Mouse (Mus musculus) liver, postnatal 0 days (tissue): ENCODE measurements around the gene Sp1. TPM values are rescaled to one million over a fixed set of nuclear protein-coding genes. Genes with fewer than 3 reads are reported as not detected.
A peak's percentile ranks its signal among the peaks of the same experiment; 100 is the strongest.

Experiments
- ATAC-seq: fragments of 200-750 bp; cut with Nextera tagmentation; 2 replicates; pipeline ENCODE4 v1.8.0; 2017; ENCODE audit warnings: mild to moderate bottlenecking, moderate library complexity
- DNase-seq: peaks from one replicate; pipeline ENCODE4 v3.0.0-alpha.2; 2016
- H3K27ac ChIP-seq: fragments of 300-500 bp; sonication (generic); 2 replicates; pipeline ENCODE4 v1.5.1; 2014; ENCODE audit warnings: antibody characterized with exemption, moderate library complexity, mild to moderate bottlenecking, low read depth
- H3K27me3 ChIP-seq: fragments of 300-500 bp; sonication (generic); 2 replicates; pipeline ENCODE4 v1.6.1; 2014; ENCODE audit warnings: low read length, control low read depth, mixed read lengths; ENCODE audit not compliant: insufficient read depth
- H3K36me3 ChIP-seq: fragments of 300-500 bp; sonication (generic); replicated peaks from 2 replicates; pipeline ENCODE4 v1.6.1; 2014; ENCODE audit warnings: mild to moderate bottlenecking, control low read depth, low read length, moderate library complexity, mixed read lengths; ENCODE audit not compliant: insufficient read depth
- H3K4me1 ChIP-seq: fragments of 300-500 bp; sonication (generic); 2 replicates; pipeline ENCODE4 v1.6.1; 2014; ENCODE audit warnings: antibody characterized with exemption, mild to moderate bottlenecking, control low read depth; ENCODE audit not compliant: insufficient read depth
- H3K4me2 ChIP-seq: fragments of 300-500 bp; sonication (generic); 2 replicates; pipeline ENCODE4 v1.6.1; 2014; ENCODE audit warnings: low read depth, mild to moderate bottlenecking, low read length, moderate library complexity, mixed read lengths
- H3K4me3 ChIP-seq: fragments of 300-500 bp; sonication (generic); 2 replicates; pipeline ENCODE4 v1.5.1; 2014; ENCODE audit warnings: low read depth, low read length
- H3K9ac ChIP-seq: fragments of 300-500 bp; sonication (generic); replicated peaks from 2 replicates; pipeline ENCODE4 v1.6.1; 2014; ENCODE audit warnings: mild to moderate bottlenecking, moderate library complexity
- H3K9me3 ChIP-seq: fragments of 300-500 bp; sonication (generic); 2 replicates; pipeline ENCODE4 v1.6.1; 2016; ENCODE audit warnings: mild to moderate bottlenecking, control low read depth, low read length, mixed read lengths
- CTCF ChIP-seq: sonication (generic); IDR thresholded peaks from 2 replicates; pipeline ENCODE4 v1.5.1; 2016; ENCODE audit warnings: antibody characterized with exemption, low read depth
- EP300 ChIP-seq: IDR thresholded peaks from 2 replicates; pipeline ENCODE4 v1.6.1; 2016; ENCODE audit warnings: antibody characterized with exemption, low read depth, mild to moderate bottlenecking
- WGBS: fragments of 180-500 bp; shearing (Covaris S2); extraction: QIAGEN DNeasy Blood & Tissue Kit; methylation state at CpG from one replicate; pipeline ENCODE4 v1.1.7; 2014; ENCODE audit not compliant: insufficient replicate concordance; 5-methylcytosine and 5-hydroxymethylcytosine counted together
- polyA plus RNA-seq: library from polyadenylated mRNA; unstranded; fragments of >200 nt; fragmentation: Nextera tagmentation; extraction: Ambion mirVana; gene quantifications from 2 replicates; pipeline ENCODE4 v1.2.1, GENCODE M21; 2015

Sp1 gene
- polyA plus RNA-seq: 2.8 and 2.9 TPM in 2 replicates

- peak within 1 kb of the TSS; percentile 95 for H3K9ac ChIP-seq
- ATAC-seq (peak; percentile 87), DNase-seq (peak; percentile 99)
- peaks cover 32% of the 10 kb centered on the region for H3K4me1 ChIP-seq
- peak within 1 kb of the TSS; percentile 90 for H3K4me3 ChIP-seq
- peak within 1 kb of the TSS; percentile 68 for H3K4me2 ChIP-seq
- under 1% methylated on average over 38 of the region's 38 CpGs for WGBS
- TF ChIP-seq CTCF: no peak
- TF ChIP-seq EP300: peak; percentile 70
- no peaks in the 10 kb centered on the region for H3K27me3 ChIP-seq
- H3K36me3 ChIP-seq: peaks cover 31% of the 10 kb centered on the region
- H3K27ac ChIP-seq: peak within 1 kb of the TSS; percentile 99
- H3K9me3 ChIP-seq: no peaks in the 10 kb centered on the region
Measured at GRCm38 (mm10) chr15:102405489-102406195, at the start of gene Sp1. Gene Sp1 (plus strand): TSS chr15:102406143.

DNA sequence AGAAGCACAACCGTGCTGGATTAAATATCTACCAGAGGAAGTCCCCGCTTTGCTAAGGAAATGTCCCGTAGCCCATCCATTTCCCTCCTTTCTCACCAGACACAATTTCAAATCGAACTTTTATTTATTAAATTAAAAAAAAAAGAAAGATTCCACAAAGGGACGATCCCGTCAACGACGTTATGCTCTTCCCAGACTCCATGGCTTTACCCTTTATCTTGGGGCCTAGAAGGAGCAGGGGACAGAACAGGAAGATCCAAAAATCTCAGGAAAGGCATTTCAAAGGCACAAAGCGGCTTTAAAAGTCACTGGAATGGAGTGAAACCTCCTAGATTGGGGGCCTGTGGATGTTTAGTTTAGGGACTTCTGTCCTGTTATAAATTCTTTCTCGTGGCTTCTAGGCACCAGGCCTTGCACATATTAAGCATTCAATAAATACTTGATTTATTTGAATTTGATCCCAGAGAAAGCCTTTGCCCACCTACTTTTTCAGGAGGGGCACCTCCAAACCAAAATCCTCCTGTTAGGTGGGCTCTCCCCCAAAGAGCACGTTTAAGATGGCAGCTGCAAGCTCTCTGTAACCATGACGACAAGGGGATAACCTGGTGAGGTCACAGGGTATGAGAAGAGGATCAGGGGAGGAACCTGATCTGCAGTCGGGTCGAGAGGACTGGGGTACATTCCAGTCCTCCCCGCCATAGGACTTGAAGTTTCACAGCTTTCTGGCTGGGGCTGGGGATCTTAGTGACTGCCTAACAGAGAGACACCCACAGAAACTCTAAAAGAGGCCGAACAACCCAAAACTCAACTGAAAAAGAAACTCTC, 49.2 kb upstream of the Sp1 start:
- 43% methylated on average over 16 of the region's 16 CpGs for WGBS
- no peak overlapping the region for H3K27ac ChIP-seq
- no peaks in the 10 kb centered on the region for H3K36me3 ChIP-seq
- H3K4me2 ChIP-seq: peak overlapping the region; percentile 83; the same call in 1 of the 2 replicates
- no peak overlapping the region for H3K4me3 ChIP-seq
- peaks cover 55% of the 10 kb centered on the region for H3K27me3 ChIP-seq
- ATAC-seq: no peak
- no peaks in the 10 kb centered on the region for H3K9me3 ChIP-seq
- TF ChIP-seq EP300 (no peak), CTCF (no peak)
- H3K9ac ChIP-seq: no peak overlapping the region
- DNase-seq: no peak
- H3K4me1 ChIP-seq: peaks cover 17% of the 10 kb centered on the region

GRCm38 (mm10) chr15:102358126-102358525, 47.8 kb upstream of the Sp1 start:
- no peak overlapping the region for H3K9ac ChIP-seq
- TF ChIP-seq EP300: no peak
- no peak overlapping the region for H3K27ac ChIP-seq
- no peak for ATAC-seq
- no peaks in the 10 kb centered on the region for H3K36me3 ChIP-seq
- H3K4me2 ChIP-seq: no peak overlapping the region
- no peak for DNase-seq
- H3K4me1 ChIP-seq: peaks cover 17% of the 10 kb centered on the region
- no peak overlapping the region for H3K4me3 ChIP-seq
- peaks cover 65% of the 10 kb centered on the region for H3K27me3 ChIP-seq
- H3K9me3 ChIP-seq: no peaks in the 10 kb centered on the region
- whole genome bisulfite sequencing: 6% methylated on average over 22 of the region's 25 CpGs

GRCm38 (mm10) chr15:102358834-102359233, 47.1 kb upstream of the Sp1 start:
- 43% methylated on average over 5 of the region's 5 CpGs for WGBS
- TF ChIP-seq CTCF (no peak), EP300 (no peak)
- peaks cover 70% of the 10 kb centered on the region for H3K27me3 ChIP-seq

DNA sequence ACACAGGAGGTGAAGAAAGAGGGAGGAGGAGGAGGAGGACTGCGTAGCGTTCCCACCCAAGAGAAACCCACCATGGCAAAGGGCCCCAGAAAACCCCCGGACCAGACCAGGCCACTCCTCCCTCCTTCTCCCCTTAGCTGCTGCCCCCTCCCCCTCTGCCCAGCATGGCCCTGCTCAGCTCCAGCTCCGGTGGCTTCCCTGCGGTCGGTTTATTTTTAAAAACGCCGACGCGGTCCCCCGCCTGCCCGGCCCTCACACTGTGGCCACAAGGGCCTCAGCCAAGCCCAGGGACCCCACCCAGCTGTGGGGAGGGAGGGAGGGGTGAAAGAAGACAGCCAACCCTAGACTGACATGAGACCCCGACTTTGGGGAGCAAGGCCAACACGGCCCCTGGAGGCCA, 43.3 kb upstream of the Sp1 start:
- Histone ChIP-seq H3K27ac (no peak overlapping the region), H3K4me2 (peak overlapping the region; percentile 42), H3K4me1 (0 out of 2 replicates have a peak, but pooled peaks cover 3% of the 10 kb centered on the region), H3K36me3 (no peaks in the 10 kb centered on the region), H3K9me3 (no peaks in the 10 kb centered on the region), H3K4me3 (no peak overlapping the region), H3K27me3 (peaks cover 53% of the 10 kb centered on the region), H3K9ac (0 out of 2 replicates have a peak overlapping the region, but pooled peaks have one; percentile 18)
- ATAC-seq: no peak
- no peak for DNase-seq
- 16% methylated on average over 11 of the region's 14 CpGs for WGBS
- no peak for TF ChIP-seq CTCF
- TF ChIP-seq EP300: no peak

More at GRCm38 (mm10) chr15:102358834-102359233, 47.1 kb upstream of the Sp1 start:
- DNase-seq: no peak
- no peak overlapping the region for H3K27ac ChIP-seq
- H3K9me3 ChIP-seq: no peaks in the 10 kb centered on the region
- no peak overlapping the region for H3K4me2 ChIP-seq
- peaks cover 17% of the 10 kb centered on the region for H3K4me1 ChIP-seq
- no peaks in the 10 kb centered on the region for H3K36me3 ChIP-seq
- no peak for ATAC-seq
- no peak overlapping the region for H3K4me3 ChIP-seq
- H3K9ac ChIP-seq: no peak overlapping the region

DNA sequence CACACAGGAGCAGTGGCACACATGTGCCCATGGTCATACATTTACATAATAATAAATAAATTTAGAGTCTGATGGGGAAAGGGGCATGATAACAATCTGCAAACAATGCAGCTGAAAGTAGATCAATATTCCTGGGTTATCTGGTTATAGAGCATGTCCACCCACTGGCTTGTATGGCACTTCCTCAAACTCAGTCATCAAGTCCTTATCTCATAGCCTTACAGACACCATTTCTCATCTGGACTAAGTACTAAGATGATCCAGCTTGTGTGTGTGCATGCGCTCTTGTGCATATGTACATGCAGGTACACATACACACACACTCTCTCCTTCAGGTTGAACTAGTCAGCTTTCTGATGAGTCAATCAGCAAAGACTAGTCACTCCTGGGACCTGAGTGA, 41.3 kb upstream of the Sp1 start:
- ATAC-seq: no peak
- Histone ChIP-seq H3K4me1 (no peaks in the 10 kb centered on the region), H3K27me3 (peaks cover 46% of the 10 kb centered on the region), H3K4me3 (no peak overlapping the region), H3K36me3 (no peaks in the 10 kb centered on the region), H3K9ac (no peak overlapping the region), H3K4me2 (no peak overlapping the region), H3K27ac (no peak overlapping the region), H3K9me3 (no peaks in the 10 kb centered on the region)
- TF ChIP-seq CTCF: no peak
- no peak for DNase-seq
- 57% methylated on average over 1 of the region's 1 CpGs for WGBS
